Mouse (Mus musculus): ENCODE measurements at regions not wholly inside any gene's neighbourhood (a gene's known extent, or its start where the extent isn't known, plus 50 kb on each side); places are given as distances from the start of the nearest gene placed in this dataset.
"Not testable (repeated sequence)": the region's sequence is repeated elsewhere in the genome, so short reads cannot be mapped to it uniquely, and the experiment has no call there.

DNA sequence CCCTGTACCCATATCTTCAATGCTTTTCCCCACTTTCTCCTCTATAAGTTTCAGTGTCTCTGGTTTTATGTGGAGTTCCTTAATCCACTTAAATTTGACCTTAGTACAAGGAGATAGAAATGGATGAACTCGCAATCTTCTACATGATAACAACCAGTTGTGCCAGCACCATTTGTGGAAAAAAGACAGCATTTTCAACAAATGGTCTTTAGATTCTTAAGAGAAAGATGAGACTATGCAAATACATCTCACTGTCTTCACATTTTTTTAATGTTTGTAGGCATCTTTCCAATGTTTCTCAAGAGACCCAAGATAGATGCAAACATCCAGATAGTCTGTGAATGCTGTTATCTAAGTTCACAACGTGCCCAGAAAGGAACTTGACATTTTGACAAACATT, 171.0 kb upstream of the Cdh7 start:
- not testable (repeated sequence) for DNase-seq

- peak; percentile 76 for DNase-seq
These were observed 131.6 kb upstream of the Cdh7 start for GRCm38 (mm10) chr1:109850591-109850990.

DNA sequence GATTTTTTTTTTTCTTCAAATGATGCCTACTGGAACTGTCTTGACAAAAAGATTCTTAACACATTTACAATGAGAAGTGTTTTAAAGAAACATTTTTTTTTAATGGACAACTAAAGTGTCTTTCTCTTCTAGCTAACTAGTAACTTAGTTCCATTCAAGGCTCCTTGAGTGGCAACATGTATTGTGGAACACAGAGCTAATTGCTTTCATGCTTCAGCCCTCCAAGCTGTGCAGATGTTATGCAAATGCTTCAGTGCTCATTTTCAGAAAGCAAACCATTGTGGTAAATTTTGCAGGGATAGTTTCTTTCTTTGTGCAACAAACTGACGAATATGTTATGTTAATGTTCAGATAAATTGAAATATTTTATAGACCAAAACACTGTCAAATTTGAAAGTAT, 83.6 kb upstream of the Cdh7 start:
- no peak for DNase-seq

DNA sequence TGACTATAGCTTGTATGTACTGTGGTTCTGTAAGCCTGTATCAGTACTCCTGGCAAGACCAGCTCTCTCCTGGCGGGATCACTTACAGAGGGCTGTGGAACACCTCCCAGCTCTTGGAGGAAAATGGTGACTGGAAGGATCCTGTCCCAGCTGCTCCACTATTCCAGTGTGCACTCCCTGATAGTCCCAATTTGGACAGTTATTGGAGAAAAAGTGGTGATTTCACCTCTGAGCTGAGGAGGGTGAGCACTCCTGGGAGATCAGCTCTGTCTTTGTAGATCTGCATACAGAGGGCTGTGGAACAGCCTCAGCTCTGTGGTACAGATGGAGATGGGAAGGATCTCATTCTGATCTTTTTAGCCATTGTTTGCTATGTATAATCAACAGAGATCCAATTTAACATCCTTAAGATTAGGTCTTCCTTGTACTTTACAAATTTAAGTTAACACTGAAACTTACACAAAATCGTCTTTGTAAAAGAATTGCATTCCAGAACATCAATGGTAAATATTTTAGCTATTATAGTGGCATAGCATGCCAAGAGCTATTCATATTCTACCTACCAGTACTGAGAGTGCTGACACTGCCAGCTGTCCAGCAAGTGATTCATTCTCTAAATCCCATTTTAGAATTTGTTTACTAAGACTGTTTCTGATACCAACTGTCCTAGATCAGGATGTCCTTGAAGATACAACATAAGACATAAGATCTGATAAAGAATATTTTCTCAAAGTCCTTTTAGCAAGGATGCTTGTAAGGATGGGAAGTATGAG, 52.6 kb upstream of the Cdh7 start:
- peak; percentile 34 to 45 for DNase-seq
